Mouse (Mus musculus): Measurements from ENCODE around the gene Prlr. TPM values are rescaled to one million over a fixed set of nuclear protein-coding genes. Genes with fewer than 3 reads are reported as not detected.

Gene Prlr
- total and polyA plus RNA-seq, 3 experiments: not detected

DNA sequence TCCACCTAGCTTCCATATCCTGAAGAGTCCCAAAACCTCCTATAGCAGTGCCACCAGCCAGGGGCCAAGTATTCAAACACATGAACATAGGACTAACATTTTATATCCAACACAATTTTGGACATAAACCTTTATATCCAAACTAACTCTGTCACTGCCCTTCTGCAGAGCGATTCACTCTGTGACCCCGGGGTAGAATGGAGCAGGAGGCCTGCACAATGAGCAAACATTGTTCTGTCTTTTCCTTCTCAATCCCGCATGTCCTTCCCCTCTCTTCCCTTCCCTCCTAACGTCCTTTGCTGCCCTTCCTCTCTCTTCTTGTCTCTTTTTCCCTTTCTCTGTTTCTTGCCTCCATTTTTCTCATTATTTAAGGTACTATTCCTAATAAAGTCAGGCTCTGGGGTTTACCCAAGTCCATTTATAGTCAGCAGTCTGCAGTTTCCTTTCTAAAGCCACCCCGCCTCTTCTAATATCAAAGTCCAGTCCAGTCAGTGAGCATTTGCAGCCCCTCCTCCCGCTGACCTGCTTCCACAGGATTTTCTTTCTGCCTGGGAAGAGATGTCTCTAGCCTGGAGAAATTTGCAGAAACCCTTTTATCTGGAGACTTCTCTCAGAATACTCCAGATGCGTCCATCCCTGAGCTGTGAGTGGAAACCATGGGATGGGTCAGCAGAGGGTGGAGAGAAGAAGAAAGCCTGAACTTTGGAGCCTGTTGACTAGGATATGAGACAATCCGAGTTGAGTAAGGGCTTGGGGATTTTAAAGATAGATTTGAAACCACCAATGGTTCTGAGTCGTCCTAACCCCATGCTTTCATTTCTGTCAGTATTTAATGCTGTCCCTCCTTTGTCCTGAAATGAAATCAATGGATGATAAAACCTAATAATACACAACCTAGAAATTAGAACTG is 181.3 kb downstream of the Prlr start, which contains the start of gene Agxt2:
TSS of gene Agxt2 (plus strand) at position 494 of the 910 bp plus-strand sequence.
- no peak within 1 kb of the TSS for H3K4me3 ChIP-seq (ENCODE audit: control insufficient read depth in 1 of 2, insufficient read depth in 1 of 2, low read depth in 2 of 2, low read length in 2 of 2)
- no peak for DNase-seq (ENCODE audit: low read depth, low spot score)
- H3K79me2 ChIP-seq (ENCODE audit: control insufficient read depth, insufficient read depth, low read length, poor library complexity): no peaks in the 10 kb centered on the region
- no peak within 1 kb of the TSS for H3K27ac ChIP-seq (ENCODE audit: control insufficient read depth, low read depth, low read length)
- no peaks in the 10 kb centered on the region for H3K4me1 ChIP-seq (ENCODE audit: control insufficient read depth in 1 of 2, insufficient read depth in 2 of 2, low read length in 2 of 2)
- no peaks in the 10 kb centered on the region for H3K9me3 ChIP-seq (replicated peaks; ENCODE audit: insufficient read depth, low read length)
- no peaks in the 10 kb centered on the region for H3K36me3 ChIP-seq (ENCODE audit: control insufficient read depth in 1 of 2, insufficient read depth in 2 of 2, low read length in 2 of 2)
- no peak for TF ChIP-seq TBP (IDR thresholded peaks at IDR 0.05; ENCODE audit: low read depth, low read length)
- no peak for TF ChIP-seq RCOR1 (IDR thresholded peaks at IDR 0.05; ENCODE audit: low read depth, low read length)
- TF ChIP-seq SIN3A (IDR thresholded peaks at IDR 0.05; ENCODE audit: low read length): no peak
- no peak for TF ChIP-seq EP300 (IDR thresholded peaks at IDR 0.05; ENCODE audit: low read depth in 1 of 2, low read length in 2 of 2)
- no peak for TF ChIP-seq TAL1 (IDR thresholded peaks at IDR 0.05; ENCODE audit: low read length)
- no peak for TF ChIP-seq USF1 (IDR thresholded peaks at IDR 0.05; ENCODE audit: low read depth, low read length)
- no peak for TF ChIP-seq USF2 (IDR thresholded peaks at IDR 0.05; ENCODE audit: borderline replicate concordance in 1 of 2, insufficient read depth in 1 of 2, low read depth in 1 of 2, low read length in 2 of 2)
- no peak for TF ChIP-seq MAZ (IDR thresholded peaks at IDR 0.05; ENCODE audit: low read depth, low read length)
- TF ChIP-seq HCFC1 (IDR thresholded peaks at IDR 0.05; ENCODE audit: low read depth, low read length): no peak
- no peak for TF ChIP-seq MYB (IDR thresholded peaks at IDR 0.05; ENCODE audit: low read depth, low read length)
- no peak for TF ChIP-seq ZKSCAN1 (IDR thresholded peaks at IDR 0.05; ENCODE audit: low read depth, low read length)
- no peak for TF ChIP-seq ELF1 (IDR thresholded peaks at IDR 0.05; ENCODE audit: low read depth, low read length)
- TF ChIP-seq ETS1 (IDR thresholded peaks at IDR 0.05; ENCODE audit: low read depth, low read length): no peak
- H3K27me3 ChIP-seq (ENCODE audit: control insufficient read depth in 1 of 2, insufficient read depth in 2 of 2, low read length in 2 of 2): no peaks in the 10 kb centered on the region
- H3K9ac ChIP-seq (ENCODE audit: control insufficient read depth, low read depth, low read length, poor library complexity, severe bottlenecking): no peak within 1 kb of the TSS

DNA sequence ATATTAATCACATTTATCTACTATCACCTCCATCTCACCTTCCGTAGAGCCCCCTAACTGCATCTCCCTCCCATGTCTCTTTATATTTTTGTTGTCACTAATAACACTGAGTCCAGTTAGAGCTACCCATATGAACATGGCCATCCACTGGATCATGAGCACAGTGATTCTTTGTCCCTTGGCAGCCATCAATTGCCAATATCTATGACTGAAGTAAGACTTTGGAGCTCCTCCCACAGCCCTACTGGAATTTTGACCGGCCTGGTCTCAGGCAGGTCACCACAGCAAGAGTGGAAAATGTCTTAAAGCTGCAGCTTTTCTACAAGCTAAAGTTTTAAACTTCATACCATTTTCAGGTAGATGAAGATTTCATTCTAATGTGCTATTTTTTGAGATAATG is 189.3 kb downstream of the Prlr start:
- no peak overlapping the region for H3K9ac ChIP-seq (ENCODE audit: control insufficient read depth, low read depth, low read length, poor library complexity, severe bottlenecking)
- H3K79me2 ChIP-seq (ENCODE audit: control insufficient read depth, insufficient read depth, low read length, poor library complexity): no peaks in the 10 kb centered on the region
- H3K9me3 ChIP-seq (replicated peaks; ENCODE audit: insufficient read depth, low read length): no peaks in the 10 kb centered on the region
- no peak for DNase-seq (ENCODE audit: low read depth, low spot score)
- no peaks in the 10 kb centered on the region for H3K4me1 ChIP-seq (ENCODE audit: control insufficient read depth in 1 of 2, insufficient read depth in 2 of 2, low read length in 2 of 2)
- H3K27ac ChIP-seq (ENCODE audit: control insufficient read depth, low read depth, low read length): no peak overlapping the region
- no peaks in the 10 kb centered on the region for H3K27me3 ChIP-seq (ENCODE audit: control insufficient read depth in 1 of 2, insufficient read depth in 2 of 2, low read length in 2 of 2)
- H3K36me3 ChIP-seq (ENCODE audit: control insufficient read depth in 1 of 2, insufficient read depth in 2 of 2, low read length in 2 of 2): no peaks in the 10 kb centered on the region
- no peak overlapping the region for H3K4me3 ChIP-seq (ENCODE audit: control insufficient read depth in 1 of 2, insufficient read depth in 1 of 2, low read depth in 2 of 2, low read length in 2 of 2)
- no peak for TF ChIP-seq MYB (IDR thresholded peaks at IDR 0.05; ENCODE audit: low read depth, low read length)
- no peak for TF ChIP-seq CHD1 (IDR thresholded peaks at IDR 0.05; ENCODE audit: low read depth, low read length)
- TF ChIP-seq ETS1 (IDR thresholded peaks at IDR 0.05; ENCODE audit: low read depth, low read length): no peak
- TF ChIP-seq POLR2AphosphoS2 (IDR thresholded peaks at IDR 0.05; ENCODE audit: low read length): no peak
- TF ChIP-seq POLR2A (IDR thresholded peaks at IDR 0.05; ENCODE audit: control insufficient read depth in 1 of 2, insufficient read depth in 1 of 2, low read depth in 1 of 2, low read length in 2 of 2, poor library complexity in 1 of 2): no peak
- TF ChIP-seq MXI1 (IDR thresholded peaks at IDR 0.05; ENCODE audit: low read depth, low read length): no peak
- TF ChIP-seq TAL1 (IDR thresholded peaks at IDR 0.05; ENCODE audit: low read length): no peak
- no peak for TF ChIP-seq MEF2A (IDR thresholded peaks at IDR 0.05; ENCODE audit: extremely low read depth, insufficient replicate concordance, low read depth, low read length, poor library complexity, severe bottlenecking)
- no peak for TF ChIP-seq HCFC1 (IDR thresholded peaks at IDR 0.05; ENCODE audit: low read depth, low read length)
- no peak for TF ChIP-seq EP300 (IDR thresholded peaks at IDR 0.05; ENCODE audit: low read depth in 1 of 2, low read length in 2 of 2)
- TF ChIP-seq KAT2A (conservative IDR thresholded peaks at IDR 0.05; ENCODE audit: low read depth, low read length): no peak
- no peak for TF ChIP-seq RAD21 (IDR thresholded peaks at IDR 0.05; ENCODE audit: low read depth, low read length)
- no peak for TF ChIP-seq TCF12 (IDR thresholded peaks at IDR 0.05; ENCODE audit: low read depth, low read length)
- no peak for TF ChIP-seq BHLHE40 (IDR thresholded peaks at IDR 0.05; ENCODE audit: borderline replicate concordance, low read depth, low read length)
- no peak for TF ChIP-seq GABPA (IDR thresholded peaks at IDR 0.05; ENCODE audit: low read depth, low read length)
- no peak for TF ChIP-seq MAZ (IDR thresholded peaks at IDR 0.05; ENCODE audit: low read depth, low read length)
- TF ChIP-seq MAX (IDR thresholded peaks at IDR 0.05; ENCODE audit: low read length): no peak
- no peak for TF ChIP-seq ELF1 (IDR thresholded peaks at IDR 0.05; ENCODE audit: low read depth, low read length)
- no peak for TF ChIP-seq NELFE (IDR thresholded peaks at IDR 0.05; ENCODE audit: low read depth, low read length)
- TF ChIP-seq E2F4 (IDR thresholded peaks at IDR 0.05; ENCODE audit: borderline replicate concordance, low read depth, low read length): no peak

All from MEL (cell line).